Mouse (Mus musculus) stomach, postnatal 0 days (tissue): ENCODE measurements around the gene Fam151b.

ENCODE experiments used
- CTCF ChIP-seq: IDR thresholded peaks from 2 replicates; pipeline ENCODE4 v1.5.1; 2016; ENCODE audit warnings: antibody characterized with exemption, low read depth, mild to moderate bottlenecking, moderate library complexity
- EP300 ChIP-seq: optimal IDR thresholded peaks from 2 replicates; pipeline ENCODE3; 2016; ENCODE audit warnings: antibody characterized with exemption

DNA sequence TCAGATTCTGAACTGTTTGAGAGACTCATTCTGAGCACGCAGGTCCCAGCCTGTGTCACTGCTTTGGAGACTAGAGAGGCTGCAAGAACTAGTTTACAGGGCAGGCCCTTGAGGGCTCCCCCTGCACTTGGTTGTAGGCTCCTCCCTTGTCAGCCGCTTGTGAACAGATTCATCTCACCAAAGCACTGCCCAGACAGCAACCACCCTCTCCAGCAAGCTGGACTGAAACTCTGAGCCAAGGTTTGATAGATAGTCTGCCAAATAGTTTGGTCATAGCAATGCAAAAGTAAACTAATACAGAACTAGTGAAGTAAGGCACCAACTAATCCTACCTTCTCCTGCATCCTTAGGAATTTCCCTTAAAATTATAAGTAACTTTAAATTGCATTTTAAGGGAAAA, 13.7 kb downstream of the Fam151b start:
- TF ChIP-seq CTCF, result no peak
- TF ChIP-seq EP300, result no peak
